Mouse (Mus musculus) megakaryocyte, embryonic 14.5 days (primary cell): ENCODE measurements around the gene Xpr1.

ENCODE experiments used
- FLI1 ChIP-seq: IDR thresholded peaks from 2 replicates; pipeline ENCODE4 v1.6.1; 2012; ENCODE audit warnings: low read length, inconsistent platforms, mixed read lengths
- GATA1 ChIP-seq: IDR thresholded peaks from 3 replicates; pipeline ENCODE4 v1.6.1; 2012; ENCODE audit warnings: mixed read lengths, low read length, inconsistent platforms, borderline replicate concordance

DNA sequence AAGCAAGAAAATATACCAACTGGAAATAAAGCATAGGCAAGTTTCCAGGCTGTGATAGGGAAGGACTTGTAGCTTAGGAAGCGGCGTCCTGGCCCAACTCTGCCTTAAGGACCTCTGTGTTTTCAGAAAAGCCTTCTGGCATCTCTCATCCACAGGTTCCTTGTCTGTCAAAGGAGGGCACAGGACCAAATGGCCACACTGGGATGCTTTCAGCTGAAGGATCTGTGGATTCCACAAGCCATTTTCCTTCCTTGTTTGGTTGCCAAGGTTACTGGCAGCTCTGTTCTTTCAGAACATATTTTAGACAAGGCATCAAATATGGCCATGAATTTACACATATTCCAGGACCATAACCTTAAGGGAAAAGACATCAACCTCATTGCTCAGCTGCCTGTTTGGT lies 31.7 kb upstream of the Xpr1 start:
- TF ChIP-seq GATA1 (no peak), FLI1 (no peak)
